Mouse (Mus musculus): ENCODE results near the gene Casr. TPM values are rescaled to one million over a fixed set of nuclear protein-coding genes. Genes with fewer than 3 reads are reported as not detected.

The Casr gene
- 0.11 TPM in 1 of 2 replicates, not detected in the other for total RNA-seq (2021)
- long read RNA-seq, experiment 1, partial matches to known transcripts, result 0 of 1 reads
- long read RNA-seq, experiment 1, other reads (novel, unspliced or antisense), result 1 of 1 reads
- long read RNA-seq, experiment 2, result 0 reads

DNA sequence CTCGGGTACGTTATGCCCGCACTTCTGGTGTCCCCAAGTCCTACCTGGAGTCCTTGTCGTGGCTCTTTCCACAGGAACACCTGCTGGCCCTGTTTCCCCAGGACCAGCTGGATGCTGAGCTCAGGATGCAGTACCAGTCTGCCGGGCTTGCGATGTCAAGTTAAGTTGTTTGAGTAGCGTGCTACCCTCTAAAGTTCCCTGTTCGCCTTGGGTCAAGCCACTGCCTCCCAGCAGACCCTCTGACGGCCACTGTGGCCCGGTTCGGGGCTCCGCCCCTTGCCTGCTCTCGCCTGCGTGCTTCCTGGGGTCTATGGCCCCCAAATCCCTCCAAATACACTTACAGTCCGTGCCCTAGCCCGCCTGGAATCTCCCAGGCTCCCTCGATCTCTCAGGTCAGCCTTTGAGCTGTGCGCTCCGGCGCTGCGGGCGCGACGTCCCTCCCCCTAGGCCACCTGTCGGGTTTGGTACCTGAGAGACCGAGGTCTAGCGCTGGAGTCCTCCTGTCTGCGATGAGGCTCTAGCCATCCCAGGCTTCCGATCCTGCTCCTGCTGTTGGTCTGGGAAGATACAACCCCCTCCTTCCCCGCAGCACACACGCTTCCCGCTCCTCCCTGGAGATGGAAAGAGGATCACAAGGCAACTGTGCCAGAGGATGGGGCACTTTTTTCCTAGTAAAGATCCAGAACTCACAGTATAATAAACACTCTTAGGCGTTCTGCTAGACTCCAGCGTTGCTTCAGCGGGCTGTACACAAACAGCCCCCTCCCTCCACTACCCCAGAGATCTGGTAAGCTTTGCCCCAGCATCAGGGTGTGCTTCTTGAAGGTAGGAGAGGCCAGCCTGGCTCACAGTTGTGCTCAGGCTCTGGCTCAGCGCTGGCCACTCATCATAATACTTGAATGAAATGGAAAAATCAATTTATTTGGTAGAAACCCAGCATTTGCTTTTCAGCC lies at the start of gene Casr:
Gene Casr, minus strand, starts transcription at position 756 of the 953 bp plus-strand sequence.
- no peak for DNase-seq

DNA sequence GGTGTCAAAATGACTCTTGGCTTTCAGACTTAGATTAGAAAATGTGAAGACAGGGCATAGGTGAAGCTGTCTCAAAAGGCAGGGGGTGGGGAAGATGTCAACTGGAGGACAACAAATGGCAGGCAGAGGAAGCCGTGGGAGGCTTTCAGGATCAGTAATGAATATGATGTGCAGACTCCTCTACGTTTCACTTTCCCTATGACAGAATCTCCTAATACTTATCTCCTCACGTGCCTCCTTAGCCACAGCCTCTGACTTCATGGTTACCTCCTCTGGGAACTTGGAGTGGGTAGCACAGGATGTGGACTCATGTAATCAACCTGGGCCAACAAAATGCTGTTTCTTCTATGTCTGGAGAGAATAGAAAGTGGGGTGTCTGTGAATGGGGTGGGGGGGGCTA lies 40.7 kb upstream of the Casr start:
- DNase-seq, result no peak

DNA sequence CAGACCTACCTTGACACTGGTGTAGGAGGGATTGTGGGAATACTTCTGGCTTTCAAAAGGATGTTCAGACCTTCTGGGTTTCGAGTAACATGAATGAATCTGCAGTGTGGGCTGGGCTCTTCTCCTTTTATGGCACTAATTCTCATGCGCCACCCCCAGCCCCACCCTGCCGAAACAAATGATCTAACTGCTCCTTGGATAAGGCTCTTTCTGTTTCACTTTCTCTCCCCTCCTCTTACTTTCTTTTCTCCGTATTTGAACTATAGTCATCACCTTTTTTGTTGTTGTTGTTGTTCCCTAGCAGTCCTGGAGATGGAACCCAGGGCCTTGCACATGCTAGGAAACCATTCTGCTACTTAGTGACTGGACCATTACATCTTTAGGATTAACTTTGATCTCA lies 36.3 kb upstream of the Casr start:
- DNase-seq, result no peak

DNA sequence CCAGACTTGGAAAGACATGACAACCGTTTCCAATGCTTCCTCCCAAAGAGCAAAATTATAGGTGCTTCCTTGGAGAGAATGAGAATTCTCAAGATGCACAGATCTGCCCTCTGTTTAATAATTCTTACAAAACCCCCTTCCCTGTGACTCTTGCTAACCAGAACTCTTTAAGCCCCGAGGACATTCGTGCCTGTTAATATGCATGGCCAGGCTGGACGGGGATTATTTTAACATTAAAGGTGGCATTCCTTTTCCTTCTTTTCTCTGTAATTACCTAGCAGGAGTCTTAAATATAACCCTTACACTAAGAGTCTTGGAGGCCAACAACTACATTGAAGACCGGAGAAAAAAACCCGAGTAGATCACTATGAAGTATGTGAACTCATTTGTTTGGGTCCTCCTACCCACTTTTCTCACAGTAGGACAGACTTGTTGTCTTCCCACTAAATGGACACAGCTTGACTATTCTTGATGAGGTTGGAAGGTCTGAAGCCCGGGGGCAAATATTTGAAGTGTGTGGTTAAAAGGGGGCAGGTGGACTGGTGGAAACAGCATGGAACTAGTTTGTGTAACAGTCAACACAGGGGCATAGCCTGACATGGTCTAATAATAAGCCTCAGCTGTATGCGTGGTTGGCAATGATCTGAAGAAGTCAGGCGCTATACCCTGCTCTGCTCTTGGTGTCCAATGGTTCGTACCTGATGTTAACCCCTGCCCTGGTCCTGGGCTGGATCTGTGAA lies 34.9 kb upstream of the Casr start:
- DNase-seq, result no peak

DNA sequence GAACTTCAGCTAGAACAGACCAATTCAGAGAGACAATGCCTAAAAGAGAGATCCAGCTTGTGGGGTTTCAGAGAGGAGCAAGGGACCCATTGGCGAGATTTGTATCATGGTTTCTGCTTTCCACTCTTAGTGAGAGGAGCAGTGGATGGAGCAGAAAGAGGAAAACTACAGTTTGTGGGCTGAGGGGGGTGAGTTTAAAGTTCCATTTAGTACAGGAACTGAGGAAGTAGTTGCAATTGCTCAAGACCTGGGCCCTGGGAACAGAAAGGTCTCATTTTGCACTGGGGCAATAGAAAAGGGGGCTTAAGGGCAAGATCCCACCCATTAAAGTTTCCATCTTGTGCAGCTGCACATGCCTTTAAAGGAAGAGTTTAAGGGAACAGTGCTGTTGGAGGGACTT lies 28.0 kb upstream of the Casr start:
- DNase-seq, result no peak

DNA sequence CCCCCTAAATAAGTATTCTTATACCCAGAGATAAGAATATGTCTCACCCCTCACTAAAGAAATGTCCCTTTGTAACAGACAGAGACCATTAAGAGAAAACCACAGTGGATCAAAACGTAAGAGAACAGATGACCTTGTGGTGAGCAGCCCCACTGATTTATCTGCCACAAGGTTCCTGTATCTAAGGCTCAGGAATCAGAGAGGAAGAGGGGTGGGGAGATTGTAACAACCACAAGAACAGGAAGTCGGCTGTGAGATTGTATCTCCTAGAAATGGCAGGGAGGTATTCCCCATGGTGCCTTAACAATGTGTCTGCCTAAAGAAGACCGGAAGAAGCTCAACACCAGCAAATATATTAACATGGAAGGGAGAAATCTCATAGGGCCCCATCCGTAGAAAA lies 26.0 kb upstream of the Casr start:
- DNase-seq, result no peak

DNA sequence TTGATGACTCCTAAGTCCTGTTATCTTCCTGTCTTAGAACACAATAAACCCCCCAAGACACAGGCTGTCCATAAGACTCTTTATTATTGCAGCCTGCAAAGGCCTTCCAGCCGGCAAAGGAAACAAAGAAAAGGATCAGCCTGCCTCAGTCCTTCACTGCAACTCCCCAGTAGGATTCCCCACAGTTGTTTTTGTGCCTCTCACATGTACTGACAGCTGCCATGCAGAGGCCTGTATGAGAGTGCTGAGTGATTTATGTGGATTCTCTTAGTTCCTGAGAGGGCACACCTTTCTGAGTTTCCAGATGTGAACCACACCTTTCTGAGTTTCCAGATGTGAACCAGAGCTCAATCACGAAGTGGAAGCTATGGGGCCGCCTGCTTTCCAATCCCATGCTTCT lies 20.1 kb upstream of the Casr start:
- no peak for DNase-seq

DNA sequence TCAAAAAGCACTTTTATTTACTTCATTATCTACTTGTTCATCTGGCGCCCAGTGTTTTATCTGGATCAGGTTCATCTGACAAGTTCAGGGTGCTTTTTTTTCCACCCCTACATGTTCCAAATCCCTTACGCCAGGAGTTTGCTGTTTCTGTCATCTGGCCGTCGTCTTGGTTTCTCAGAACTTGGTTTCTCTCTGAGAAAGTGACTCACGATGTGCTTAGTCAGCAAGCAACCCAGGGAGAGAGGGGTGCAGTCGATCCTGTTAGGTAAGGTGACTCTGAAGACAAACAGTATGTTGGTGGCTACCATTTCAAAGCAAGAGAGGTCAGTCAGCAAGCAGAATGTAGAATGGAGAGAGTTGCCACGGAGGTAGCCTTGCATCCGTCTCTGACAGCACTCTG lies 10.0 kb upstream of the Casr start:
- no peak for DNase-seq

DNA sequence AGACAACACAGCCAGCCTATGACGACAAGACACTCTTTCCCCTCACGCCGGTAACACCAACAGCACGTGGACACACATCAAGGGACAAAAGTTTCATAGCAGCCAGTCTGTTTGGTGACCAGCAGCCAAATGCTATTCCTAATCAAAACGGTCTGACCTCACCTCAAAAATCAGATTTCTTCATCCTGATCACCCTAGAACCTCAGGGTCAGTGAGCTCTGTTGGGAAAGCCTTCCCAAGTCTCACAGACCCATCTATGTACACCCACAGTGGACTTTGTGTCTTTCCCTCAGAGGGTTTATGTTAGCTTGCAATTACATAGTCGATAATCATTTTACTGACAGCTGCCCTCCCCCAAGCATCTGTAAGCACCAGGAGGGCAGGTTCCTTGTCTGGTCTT lies 2.4 kb downstream of the Casr start:
- no peak for DNase-seq

DNA sequence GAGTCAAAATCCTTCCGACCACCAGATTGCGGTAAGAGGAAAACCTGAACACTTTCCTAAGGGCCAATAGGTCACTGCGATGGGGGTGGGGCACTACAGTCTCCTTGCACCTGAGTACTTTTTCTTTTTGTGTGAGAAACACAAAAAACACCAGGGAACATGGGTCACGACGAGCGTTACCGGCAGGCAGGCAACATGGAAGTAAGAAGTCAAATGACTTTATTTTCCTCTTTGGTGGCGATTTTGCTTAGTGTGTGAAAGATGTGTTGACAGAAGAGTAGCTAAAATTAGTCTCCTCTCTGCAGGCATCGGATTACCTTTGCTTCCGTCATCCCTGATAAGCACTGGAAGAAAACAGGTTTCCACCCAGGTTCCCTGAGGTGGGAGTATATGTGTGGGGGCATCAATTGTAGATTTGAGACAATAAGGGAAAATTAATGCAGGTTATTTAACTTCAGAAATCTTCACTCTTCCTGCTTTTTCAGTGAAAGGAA lies 6.2 kb downstream of the Casr start:
- no peak for DNase-seq

DNA sequence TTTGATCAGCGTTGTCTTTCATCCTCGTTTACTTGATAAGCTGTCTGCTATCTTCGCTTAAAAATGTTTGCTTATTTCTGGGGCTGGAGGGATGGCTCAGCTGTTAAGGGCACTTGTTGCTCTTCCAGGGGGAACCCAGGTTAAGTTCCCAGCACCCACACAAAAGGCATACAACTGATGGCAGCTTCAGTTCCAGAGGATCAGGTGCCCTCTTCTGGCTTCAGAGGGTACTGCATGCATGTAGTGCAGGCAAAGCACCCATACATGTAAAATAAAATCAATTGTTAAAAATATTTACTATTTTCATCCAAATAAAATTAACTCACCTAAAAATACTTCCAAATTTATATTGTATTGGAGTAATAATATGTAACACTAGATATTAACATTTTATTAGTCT lies 8.3 kb downstream of the Casr start:
- no peak for DNase-seq

DNA sequence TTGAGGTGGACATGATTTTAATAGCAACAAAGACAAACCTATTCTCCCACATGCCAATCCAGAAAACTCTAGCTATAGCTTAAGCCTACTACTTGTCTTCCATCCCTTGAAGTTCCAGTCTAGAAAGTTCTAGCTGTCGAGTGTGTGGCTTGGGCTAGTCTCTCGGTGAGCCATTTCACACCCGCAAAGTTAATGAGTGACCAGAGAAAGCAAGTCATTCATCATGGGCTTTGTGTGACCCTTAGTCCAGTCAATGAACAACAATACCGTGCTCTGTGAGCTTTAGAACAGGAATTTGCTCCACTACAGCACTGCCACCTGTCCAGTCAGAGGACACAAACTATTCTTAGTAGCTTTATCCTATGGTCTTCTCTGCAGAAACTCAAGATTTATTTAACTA lies 16.6 kb downstream of the Casr start:
- no peak for DNase-seq

DNA sequence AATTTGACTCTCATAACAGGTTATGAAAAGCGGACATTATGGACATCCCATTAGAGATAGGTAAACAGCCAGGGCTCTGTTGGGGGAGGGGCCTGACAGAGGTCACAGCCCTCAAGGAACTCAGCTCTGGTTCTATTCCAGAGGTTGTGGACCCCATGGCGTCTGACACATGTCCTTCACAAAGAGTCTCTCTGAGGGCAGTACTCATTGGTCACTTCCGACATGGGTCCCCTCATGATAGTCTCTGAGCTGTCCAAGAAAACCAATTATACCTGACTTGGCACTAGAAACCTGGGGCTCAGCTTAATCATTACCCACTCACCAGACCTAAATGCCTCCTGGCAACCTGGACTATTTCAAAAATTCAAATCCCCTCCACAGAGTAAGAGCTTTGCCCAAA lies 18.9 kb downstream of the Casr start:
- no peak for DNase-seq

DNA sequence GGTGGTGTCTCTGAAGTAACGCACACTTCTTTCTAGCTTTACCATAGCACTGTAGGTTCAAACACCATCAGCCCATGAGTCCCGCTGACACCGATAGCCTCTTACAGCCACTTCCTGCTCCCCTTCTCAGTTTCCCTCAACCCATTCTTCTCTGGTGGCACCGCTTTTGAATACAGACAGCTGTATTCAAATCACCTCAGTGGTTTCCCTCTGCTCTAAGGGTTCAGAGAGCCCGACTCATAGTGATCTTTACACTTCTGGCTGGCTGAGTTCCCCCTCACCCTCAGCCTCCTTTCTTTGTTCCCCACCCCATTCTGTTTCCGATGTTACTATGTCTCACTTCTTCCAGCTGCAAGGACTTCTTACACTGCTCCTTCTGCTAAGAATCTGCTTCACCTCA lies 21.1 kb downstream of the Casr start:
- no peak for DNase-seq

DNA sequence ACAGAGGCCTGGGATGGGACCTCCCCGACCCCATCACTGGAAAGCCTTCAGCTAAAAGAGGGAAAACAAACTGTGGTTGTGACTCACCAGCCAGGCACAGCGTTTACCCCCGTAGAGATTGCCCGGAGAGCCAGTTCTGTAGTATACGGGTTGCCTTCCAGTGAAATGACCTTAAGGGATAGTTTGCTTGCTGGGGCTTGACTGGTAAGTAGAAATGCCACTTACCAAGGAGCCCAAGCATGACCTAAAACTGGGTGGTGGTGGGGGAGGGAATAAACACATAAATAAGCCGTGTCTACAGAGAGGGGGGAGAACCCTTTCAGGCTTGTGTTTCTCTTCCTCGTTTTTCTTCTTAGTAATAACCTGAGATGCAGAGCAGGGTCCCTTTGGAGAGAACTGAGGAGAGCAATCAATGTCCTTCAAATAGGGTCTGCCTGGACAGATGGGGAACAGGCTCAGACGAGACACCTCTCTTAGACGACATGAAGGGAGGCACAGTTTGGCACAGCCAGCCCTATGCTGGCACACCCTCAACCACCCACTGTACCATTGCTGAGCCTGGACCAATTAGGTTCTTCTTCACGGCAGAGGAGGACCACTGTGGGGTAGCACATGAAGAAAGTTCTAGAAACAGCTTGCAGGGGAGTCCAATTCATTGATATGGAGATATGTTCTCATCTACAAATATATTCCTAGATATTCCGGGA lies 28.8 kb downstream of the Casr start:
- DNase-seq, result no peak

DNA sequence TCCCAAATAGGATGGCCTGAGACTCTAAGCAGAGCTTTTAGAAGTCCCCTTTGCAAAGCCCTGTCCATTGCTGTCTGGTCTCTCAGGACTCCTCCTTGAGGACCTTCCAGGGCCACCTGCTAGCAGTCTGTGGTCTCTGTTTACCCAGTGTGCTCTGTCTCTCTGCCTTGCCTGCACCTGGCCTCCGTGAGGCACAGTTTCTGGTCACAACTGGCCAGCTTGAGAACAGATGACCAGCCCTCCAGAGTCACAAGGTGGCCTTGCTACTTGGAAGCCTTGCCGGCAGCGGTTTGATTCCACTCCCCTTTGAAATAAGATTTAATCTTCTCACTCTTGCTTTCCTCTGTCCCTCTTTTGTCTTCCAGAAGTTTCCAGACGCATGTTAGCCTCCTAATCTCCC lies 29.9 kb downstream of the Casr start:
- DNase-seq, result no peak

DNA sequence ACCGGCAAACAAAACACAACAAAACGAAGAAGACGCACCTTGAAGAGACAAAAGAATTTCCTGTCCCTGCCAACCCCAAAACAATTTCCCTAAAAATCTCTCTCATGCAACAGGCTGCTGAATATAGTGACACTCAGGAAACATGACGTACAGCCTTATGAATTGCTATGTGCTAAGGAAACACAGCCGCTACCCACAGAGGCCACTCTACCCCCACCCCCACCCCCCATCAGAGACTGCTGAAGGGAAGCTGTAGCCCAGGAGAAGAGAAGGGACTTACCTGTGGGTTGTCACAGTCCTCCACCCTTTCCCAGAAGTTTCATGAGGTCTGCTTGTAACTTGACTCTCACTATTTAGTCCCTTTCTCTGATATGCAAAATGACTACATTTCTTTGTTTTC lies 30.3 kb downstream of the Casr start:
- DNase-seq, result no peak

DNA sequence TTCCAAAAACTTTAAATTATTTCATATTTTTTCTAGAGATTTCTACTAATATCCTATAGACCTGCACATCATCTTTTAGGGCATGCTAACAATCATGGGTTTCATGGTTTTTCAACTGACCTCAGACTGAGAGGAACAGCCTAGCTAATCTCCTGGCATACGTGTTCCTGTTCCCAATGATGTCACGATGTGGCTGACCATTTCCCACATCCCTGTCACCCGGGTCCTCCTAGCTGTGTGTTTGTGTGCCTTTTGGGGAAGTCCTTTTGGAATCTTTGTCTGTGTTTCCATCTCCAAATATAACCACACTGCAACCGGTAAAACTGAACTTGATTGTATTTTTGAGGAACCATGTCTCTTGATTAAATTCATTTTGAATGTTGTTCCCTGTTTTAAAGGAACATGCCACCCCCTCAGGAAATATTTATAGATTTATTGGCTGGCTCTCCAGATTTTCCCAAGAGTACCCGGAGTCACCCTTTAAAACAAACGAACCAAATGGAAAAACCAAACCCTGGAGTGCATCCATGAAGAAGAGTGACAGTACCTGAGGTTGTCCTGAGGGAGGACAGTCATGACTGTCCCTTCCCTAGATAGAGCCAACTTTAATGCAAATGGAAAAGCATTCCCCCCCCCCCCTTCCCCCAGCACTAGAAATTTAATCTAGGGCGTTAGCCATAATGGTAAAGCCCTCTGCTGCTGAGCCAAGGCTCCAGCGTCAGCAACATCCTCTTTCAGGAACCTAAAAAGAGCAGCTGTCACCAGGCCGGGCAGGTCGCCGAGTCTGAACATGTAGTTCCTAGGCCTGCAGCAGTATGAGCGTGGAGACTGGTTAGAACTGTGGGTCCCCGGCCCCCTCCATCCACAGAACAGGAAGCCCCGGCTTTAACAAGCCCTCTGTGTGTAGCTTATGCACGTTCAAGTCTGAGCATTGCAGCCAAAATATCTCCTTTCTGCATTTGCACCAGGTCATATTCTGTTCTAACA lies 31.1 kb downstream of the Casr start:
- peak; percentile 11 for DNase-seq

DNA sequence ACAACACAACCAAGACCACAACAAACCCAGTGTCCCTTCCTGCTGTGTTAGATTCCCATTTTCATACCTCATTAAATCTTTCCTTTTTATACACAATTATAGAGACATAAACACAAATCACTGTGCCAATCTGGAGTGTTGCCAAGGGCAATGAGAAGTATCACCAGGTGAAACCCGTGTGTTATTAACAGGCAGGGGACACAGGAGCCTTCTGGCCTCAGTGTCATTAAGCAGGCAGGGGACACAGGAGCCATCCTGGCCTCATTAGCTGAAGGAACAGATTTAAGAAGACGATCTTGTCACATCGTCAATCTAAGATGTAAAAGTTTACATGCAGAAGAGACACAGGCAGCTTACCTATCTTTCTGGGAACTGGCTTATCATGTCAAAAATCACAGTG lies 33.1 kb downstream of the Casr start:
- DNase-seq, result no peak

DNA sequence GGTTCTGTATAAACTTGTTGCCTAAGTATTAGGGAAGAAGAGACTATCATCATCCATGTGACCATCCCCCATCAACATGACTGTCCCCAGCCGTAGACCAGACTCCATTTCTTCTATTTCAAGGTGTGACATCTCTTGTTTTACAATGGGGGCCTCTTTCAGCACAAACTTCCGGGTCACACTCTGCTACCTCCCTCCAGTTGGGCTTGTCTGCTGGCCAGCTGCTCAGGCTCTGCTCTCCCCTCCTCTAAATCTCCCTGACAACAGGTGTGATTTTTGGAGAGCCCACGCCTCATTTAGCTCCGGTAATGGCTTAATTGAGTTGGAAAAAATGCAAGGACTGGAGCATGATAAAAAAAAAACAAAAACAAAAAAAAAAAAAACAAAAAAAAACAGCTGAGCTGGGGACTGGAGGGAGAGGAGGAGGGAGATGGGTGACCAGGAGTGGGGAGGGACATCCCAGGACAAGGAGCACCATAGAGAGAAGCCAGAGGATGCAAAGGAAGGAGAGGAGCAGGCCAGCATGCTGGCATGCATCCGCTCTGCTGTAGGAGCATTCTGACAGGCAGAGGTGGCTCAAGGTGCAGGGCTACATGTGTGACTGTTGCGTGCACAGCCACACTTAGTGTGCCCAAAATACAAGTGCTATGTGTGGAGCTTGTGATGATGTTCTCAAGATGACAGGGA lies 35.2 kb downstream of the Casr start:
- DNase-seq, result no peak

DNA sequence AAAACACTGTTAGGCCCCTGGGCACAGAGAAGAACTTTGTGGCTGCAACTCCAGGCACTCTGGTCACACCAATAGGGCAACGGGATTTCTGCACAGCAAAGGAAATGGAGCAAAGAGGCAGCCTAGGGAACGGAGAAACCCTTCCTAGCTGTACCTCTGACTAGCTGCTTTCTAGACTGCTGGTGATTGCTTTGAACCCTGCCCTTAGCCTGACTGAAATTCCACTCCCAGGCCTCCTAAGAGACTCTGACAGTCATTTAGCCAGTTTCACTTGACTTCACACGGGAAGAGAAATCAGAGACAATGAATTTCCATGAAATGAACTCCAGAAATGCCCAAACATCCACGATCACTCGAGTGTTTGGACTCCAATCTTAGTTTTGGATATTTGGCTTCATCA lies 38.8 kb downstream of the Casr start:
- no peak for DNase-seq
